Mouse (Mus musculus): ENCODE measurements around the gene Ermp1.
A peak's percentile ranks its signal among the peaks of the same experiment; 100 is the strongest.

- TF ChIP-seq CTCF (IDR thresholded peaks at IDR 0.05; ENCODE audit: control insufficient read depth, insufficient read depth, insufficient read length) (peak; percentile 93), MYOD1 (IDR thresholded peaks at IDR 0.05; ENCODE audit: control insufficient read depth, insufficient read length, low read depth) (no peak), USF1 (IDR thresholded peaks at IDR 0.05; ENCODE audit: low read depth) (no peak), MYOG (IDR thresholded peaks at IDR 0.05; ENCODE audit: control insufficient read depth, extremely low read depth, insufficient read length) (no peak), MAX (IDR thresholded peaks at IDR 0.05) (no peak), FOSL1 (IDR thresholded peaks at IDR 0.05; ENCODE audit: insufficient read depth, low read length, poor library complexity, severe bottlenecking) (no peak)
Measured at GRCm38 (mm10) chr19:29647651-29648549, at the start of gene Ermp1.

Data from C2C12 (cell line).